Mouse (Mus musculus): ENCODE data around the gene Ddc.

The Ddc gene

GRCm38 (mm10) chr11:11822181-11823095, 75.5 kb downstream of the Ddc start:
- no peak for DNase-seq (ENCODE audit: low spot score)

DNA sequence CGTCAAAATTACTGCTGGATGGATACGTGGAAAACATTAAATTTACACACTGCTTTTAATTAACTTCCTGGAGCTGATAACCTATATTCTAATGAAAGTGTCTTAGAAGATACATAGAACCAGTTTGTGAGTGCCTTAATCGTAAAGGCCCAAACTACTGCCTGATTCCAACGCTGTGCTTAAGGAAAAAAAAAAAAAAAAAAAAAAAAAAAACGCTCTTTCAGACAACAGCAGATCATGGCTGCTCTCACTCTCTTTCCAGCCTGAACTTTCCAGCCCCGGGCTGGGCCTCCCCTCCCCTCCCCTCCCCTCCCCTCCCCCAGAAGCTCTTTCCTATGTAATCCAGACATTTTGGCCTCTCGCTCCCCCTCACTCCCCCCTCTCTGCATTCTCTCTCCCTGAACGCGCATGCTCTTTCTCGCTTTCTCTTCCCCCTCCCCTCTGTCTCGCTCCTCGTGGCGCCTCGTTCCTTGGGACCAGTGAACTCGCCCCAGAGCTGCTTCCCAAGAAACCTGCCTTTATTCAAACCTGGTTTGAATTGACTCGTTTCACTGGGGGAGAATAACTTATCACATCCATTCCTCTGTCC, 76.5 kb downstream of the Ddc start:
- no peak for DNase-seq (ENCODE audit: low spot score)

GRCm38 (mm10) chr11:11820737-11821136, 77.2 kb downstream of the Ddc start:
- DNase-seq (ENCODE audit: low spot score) = no peak

DNA sequence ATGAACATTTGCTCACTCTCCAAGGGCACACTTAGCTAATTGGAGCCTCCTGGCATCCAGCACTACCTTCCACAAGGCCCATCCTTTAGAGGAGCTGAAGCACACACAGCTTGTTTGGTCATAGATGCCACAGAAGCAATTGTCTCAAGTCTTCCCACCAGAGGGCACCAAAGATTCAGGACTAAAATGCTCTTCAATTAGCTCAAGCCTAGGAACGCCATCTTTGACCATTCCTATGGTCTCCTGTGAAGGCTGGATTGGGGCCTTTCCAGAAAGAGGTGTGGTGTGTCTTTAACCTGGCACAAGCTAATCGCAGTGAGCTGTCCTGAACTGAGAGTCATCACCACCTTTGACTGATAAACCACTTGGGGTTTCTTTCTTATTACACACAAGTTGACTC, 77.7 kb downstream of the Ddc start:
- peak; percentile 88 for DNase-seq (ENCODE audit: low spot score)

GRCm38 (mm10) chr11:11819206-11819605, 78.7 kb downstream of the Ddc start:
- DNase-seq (ENCODE audit: low spot score) = no peak

DNA sequence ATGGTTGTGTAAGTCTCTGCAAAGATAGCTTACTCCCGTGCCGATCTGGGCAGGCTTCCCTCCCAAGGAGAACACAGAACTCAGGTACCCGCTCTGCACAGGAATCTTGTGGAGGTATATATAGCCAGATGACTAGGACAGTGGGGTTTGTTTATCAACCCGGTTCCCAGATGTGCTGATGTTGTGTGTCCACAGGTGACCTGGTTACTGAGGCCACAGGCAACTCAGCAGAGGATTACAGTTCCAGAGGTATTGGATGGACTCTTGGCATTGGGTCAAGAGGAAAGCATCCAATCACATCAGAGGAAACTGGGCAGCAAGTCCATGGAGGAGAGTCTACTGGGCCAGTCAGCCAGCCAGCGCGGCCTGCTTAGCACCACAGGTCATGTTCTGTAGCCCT, 79.1 kb downstream of the Ddc start:
- DNase-seq (ENCODE audit: low spot score) = no peak

- no peak for DNase-seq (ENCODE audit: low spot score)
Observed at GRCm38 (mm10) chr11:11815737-11816136, 82.2 kb downstream of the Ddc start.

- peak; percentile 40 for DNase-seq (ENCODE audit: low spot score)
Observed at GRCm38 (mm10) chr11:11811906-11812480, 86.0 kb downstream of the Ddc start.

- no peak for DNase-seq (ENCODE audit: low spot score)
Observed at GRCm38 (mm10) chr11:11809404-11810175, 88.4 kb downstream of the Ddc start.

GRCm38 (mm10) chr11:11808820-11809403, 89.0 kb downstream of the Ddc start, which contains the start of gene Fignl1:
Gene Fignl1 (minus strand): TSS chr11:11808962.
- DNase-seq (ENCODE audit: low spot score) = peak; percentile 79

- DNase-seq (ENCODE audit: low spot score) = no peak
Observed at GRCm38 (mm10) chr11:11808035-11808819, 89.7 kb downstream of the Ddc start.

DNA sequence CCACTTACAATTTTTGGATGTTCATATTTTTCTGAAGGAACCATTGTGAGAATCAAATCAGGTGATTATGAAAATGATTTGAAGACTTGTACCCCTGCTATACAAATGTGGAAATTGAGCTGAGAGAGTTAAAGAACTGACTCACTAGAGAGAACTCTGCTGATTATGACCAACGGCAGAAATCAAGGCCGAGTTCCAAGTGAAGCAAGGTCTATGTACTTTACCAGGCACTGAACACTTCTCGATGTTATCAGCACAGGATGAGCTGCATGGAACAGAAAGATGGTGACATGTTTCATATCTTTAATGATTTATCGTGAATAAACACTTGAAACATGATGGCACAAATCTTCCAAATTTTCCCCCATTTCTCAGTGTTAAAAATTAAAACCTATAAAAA, 92.0 kb downstream of the Ddc start:
- no peak for DNase-seq (ENCODE audit: low spot score)

DNA sequence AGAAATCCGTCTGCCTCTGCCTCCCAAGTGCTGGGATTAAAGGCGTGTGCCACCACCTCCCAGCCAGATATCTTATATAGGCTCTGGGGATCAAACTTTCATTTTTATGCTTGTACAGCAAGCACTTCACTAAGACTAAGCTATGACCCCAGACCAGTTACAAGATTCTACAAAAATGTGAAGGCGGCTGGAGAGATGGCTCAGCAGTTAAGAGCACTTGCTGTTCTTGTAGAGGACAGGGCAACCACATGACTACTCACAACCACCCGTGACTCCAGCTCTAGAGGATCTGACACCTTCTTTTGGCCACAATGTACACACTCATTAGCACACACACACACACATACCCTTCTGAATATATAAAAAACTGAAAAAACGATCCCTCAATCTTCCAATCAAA, 93.5 kb downstream of the Ddc start:
- no peak for DNase-seq (ENCODE audit: low spot score)

DNA sequence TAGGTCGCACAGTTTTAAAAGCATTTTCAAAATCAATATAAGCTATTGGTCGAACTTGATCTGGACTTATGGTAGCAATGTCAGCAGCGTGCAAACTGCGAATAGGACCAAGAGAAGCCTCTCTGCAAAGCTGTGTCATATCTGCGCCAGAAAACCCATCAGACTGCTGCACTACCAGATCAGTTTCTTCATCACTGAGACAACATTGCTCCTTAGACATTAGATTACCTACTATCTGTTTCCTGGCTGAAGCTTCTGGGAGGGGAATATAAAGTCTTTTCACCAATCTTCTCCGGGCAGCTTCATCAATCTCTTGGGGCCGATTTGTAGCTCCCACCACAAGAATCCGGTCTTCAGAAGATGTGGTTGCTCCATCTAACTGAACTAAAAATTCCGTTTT, 96.9 kb downstream of the Ddc start:
- DNase-seq (ENCODE audit: low spot score) = no peak

- no peak for DNase-seq (ENCODE audit: low spot score)
Observed at GRCm38 (mm10) chr11:11800304-11800703, 97.6 kb downstream of the Ddc start.

- no peak for DNase-seq (ENCODE audit: low spot score)
Observed at GRCm38 (mm10) chr11:11798690-11799089, 99.3 kb downstream of the Ddc start.

DNA sequence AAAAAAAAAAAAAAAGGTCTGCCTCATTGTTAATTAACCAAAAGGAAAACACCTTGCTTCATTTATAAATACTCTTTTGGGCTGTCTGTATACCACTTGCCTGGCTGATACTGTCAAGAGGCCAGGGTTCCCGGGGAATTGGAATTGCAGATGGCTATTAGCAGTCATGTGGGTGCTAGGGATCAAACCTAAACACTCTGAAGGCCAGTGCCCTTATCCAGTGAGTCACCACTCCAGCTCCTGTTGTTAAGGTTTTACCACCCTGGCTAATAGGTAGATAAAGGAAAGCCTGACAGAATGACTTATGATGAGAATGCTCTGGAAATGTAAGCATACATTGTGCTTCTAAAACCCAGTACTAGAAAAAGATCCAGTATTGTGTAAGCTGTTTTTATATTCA, 103.3 kb downstream of the Ddc start:
- DNase-seq (ENCODE audit: low spot score) = no peak

GRCm38 (mm10) chr11:11788521-11788974, 109.4 kb downstream of the Ddc start:
- DNase-seq (ENCODE audit: low spot score) = peak; percentile 65

DNA sequence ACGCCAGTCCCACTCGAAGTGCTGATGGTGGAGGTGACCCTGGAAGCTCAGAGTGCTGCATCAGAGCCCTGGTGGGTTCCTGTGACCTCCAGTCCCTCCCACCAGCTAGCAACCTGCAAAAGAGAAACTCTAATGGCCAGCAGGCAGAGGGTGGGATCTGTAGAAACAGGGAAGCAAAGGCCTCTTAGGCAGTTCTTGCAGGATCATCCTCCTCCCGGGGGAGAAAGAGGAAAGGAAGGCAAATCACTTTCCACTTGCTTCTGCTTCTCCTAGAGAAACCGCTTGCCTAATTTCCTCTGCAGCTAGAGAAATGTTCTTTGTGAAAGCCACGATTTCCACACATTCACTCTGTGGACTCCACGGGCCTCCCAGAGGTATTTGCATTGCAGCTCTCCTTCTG, 112.5 kb downstream of the Ddc start:
- DNase-seq (ENCODE audit: low spot score) = no peak

- DNase-seq (ENCODE audit: low spot score) = no peak
Observed at GRCm38 (mm10) chr11:11781728-11782127, 116.2 kb downstream of the Ddc start.

GRCm38 (mm10) chr11:11778345-11778744, 119.6 kb downstream of the Ddc start:
- no peak for DNase-seq (ENCODE audit: low spot score)

Data from layer of hippocampus, adult 9-10 months (tissue).